Mouse (Mus musculus) MEL (cell line): ENCODE measurements at regions not wholly inside any gene's neighbourhood (a gene's known extent, or its start where the extent isn't known, plus 50 kb on each side); places are given as distances from the start of the nearest gene placed in this dataset.

Experiments used
- DNase-seq: peaks from one replicate; pipeline ENCODE4 v3.0.0; 2011; ENCODE audit warnings: low read depth, low spot score
- H3K27ac ChIP-seq: 2 replicates; pipeline ENCODE4 v1.5.1; 2012; ENCODE audit warnings: low read depth, mild to moderate bottlenecking, control low read depth, low read length, moderate library complexity; ENCODE audit not compliant: control insufficient read depth
- H3K27me3 ChIP-seq, 2 experiments: fragments of 150-350 bp in 1 of 2; sonication (generic) in 1 of 2; 2 replicates each; pipeline ENCODE4 v1.6.1; 2012; ENCODE audit warnings: low read length in 2 of 2, mild to moderate bottlenecking in 2 of 2, improper control_type of control experiment in 1 of 2, moderate library complexity in 1 of 2; ENCODE audit not compliant: insufficient read depth in 2 of 2, control insufficient read depth in 1 of 2
- H3K36me3 ChIP-seq, 2 experiments: 2 replicates each; pipeline ENCODE4 v1.6.1; 2012 to 2014; ENCODE audit warnings: low read length in 2 of 2, improper control_type of control experiment in 1 of 2, inconsistent platforms in 1 of 2, mild to moderate bottlenecking in 1 of 2; ENCODE audit not compliant: insufficient read depth in 2 of 2, control insufficient read depth in 1 of 2
- H3K4me1 ChIP-seq, 2 experiments: fragments of 150-350 bp in 1 of 2; sonication (generic) in 1 of 2; 2 replicates each; pipeline ENCODE4 v1.6.1; 2012; ENCODE audit warnings: low read length in 2 of 2, improper control_type of control experiment in 1 of 2, mild to moderate bottlenecking in 1 of 2; ENCODE audit not compliant: insufficient read depth in 2 of 2, control insufficient read depth in 1 of 2
- H3K4me3 ChIP-seq, 2 experiments: fragments of 150-350 bp in 1 of 2; sonication (generic) in 1 of 2; 2 replicates each; pipeline ENCODE4 v1.5.1; 2012; ENCODE audit warnings: low read depth in 2 of 2, low read length in 2 of 2, mild to moderate bottlenecking in 2 of 2, moderate library complexity in 2 of 2, control low read depth in 1 of 2, improper control_type of control experiment in 1 of 2; ENCODE audit not compliant: control insufficient read depth in 1 of 2, insufficient read depth in 1 of 2
- H3K79me2 ChIP-seq: 2 replicates; pipeline ENCODE4 v1.6.1; 2012; ENCODE audit warnings: mild to moderate bottlenecking, low read length, moderate library complexity; ENCODE audit not compliant: control insufficient read depth, poor library complexity, insufficient read depth
- H3K9ac ChIP-seq: 2 replicates; pipeline ENCODE4 v1.6.1; 2012; ENCODE audit warnings: low read depth, mild to moderate bottlenecking, control low read depth, low read length, moderate library complexity; ENCODE audit not compliant: control insufficient read depth, poor library complexity, severe bottlenecking
- H3K9me3 ChIP-seq: fragments of 150-350 bp; sonication (generic); replicated peaks from 2 replicates; pipeline ENCODE4 v1.6.1; 2012; ENCODE audit warnings: mild to moderate bottlenecking, low read length, improper control_type of control experiment, moderate library complexity; ENCODE audit not compliant: insufficient read depth
- BHLHE40 ChIP-seq: IDR thresholded peaks from 2 replicates; pipeline ENCODE4 v1.6.1; 2012; ENCODE audit warnings: low read depth, mild to moderate bottlenecking, inconsistent platforms, low read length, improper control_type of control experiment, borderline replicate concordance
- CHD1 ChIP-seq: IDR thresholded peaks from 2 replicates; pipeline ENCODE4 v1.6.1; 2012; ENCODE audit warnings: low read depth, mild to moderate bottlenecking, inconsistent platforms, low read length, improper control_type of control experiment
- E2F4 ChIP-seq: IDR thresholded peaks from 2 replicates; pipeline ENCODE4 v1.6.1; 2011; ENCODE audit warnings: low read depth, low read length, improper control_type of control experiment, borderline replicate concordance
- ELF1 ChIP-seq: IDR thresholded peaks from 2 replicates; pipeline ENCODE4 v1.6.1; 2014; ENCODE audit warnings: low read depth, mild to moderate bottlenecking, inconsistent platforms, low read length, improper control_type of control experiment, moderate library complexity
- EP300 ChIP-seq, 2 experiments: IDR thresholded peaks; 2 replicates each; pipeline ENCODE4 v1.6.1; 2011; ENCODE audit warnings: improper control_type of control experiment in 2 of 2, low read length in 2 of 2, low read depth in 1 of 2, mild to moderate bottlenecking in 1 of 2
- ETS1 ChIP-seq: IDR thresholded peaks from 2 replicates; pipeline ENCODE4 v1.6.1; 2012; ENCODE audit warnings: low read depth, mild to moderate bottlenecking, inconsistent platforms, low read length, improper control_type of control experiment, moderate library complexity
- GABPA ChIP-seq: IDR thresholded peaks from 2 replicates; pipeline ENCODE4 v1.6.1; 2012; ENCODE audit warnings: low read depth, mild to moderate bottlenecking, inconsistent platforms, low read length, improper control_type of control experiment, moderate library complexity
- GATA1 ChIP-seq: IDR thresholded peaks from 2 replicates; pipeline ENCODE4 v1.6.1; 2011; ENCODE audit warnings: low read depth, low read length, improper control_type of control experiment
- KAT2A ChIP-seq: conservative IDR thresholded peaks from 2 replicates; pipeline ENCODE4 v1.6.1; 2012; ENCODE audit warnings: low read depth, low read length, improper control_type of control experiment, inconsistent platforms
- MAFK ChIP-seq: IDR thresholded peaks from 2 replicates; pipeline ENCODE4 v1.6.1; 2011; ENCODE audit warnings: low read depth, mild to moderate bottlenecking, low read length, improper control_type of control experiment, borderline replicate concordance
- MAX ChIP-seq: IDR thresholded peaks from 2 replicates; pipeline ENCODE4 v1.6.1; 2011; ENCODE audit warnings: low read length, improper control_type of control experiment
- MAZ ChIP-seq: IDR thresholded peaks from 2 replicates; pipeline ENCODE4 v1.6.1; 2012; ENCODE audit warnings: low read depth, mild to moderate bottlenecking, inconsistent platforms, low read length, improper control_type of control experiment
- MXI1 ChIP-seq: IDR thresholded peaks from 2 replicates; pipeline ENCODE4 v1.6.1; 2011; ENCODE audit warnings: mild to moderate bottlenecking, low read depth, low read length, improper control_type of control experiment
- MYB ChIP-seq: IDR thresholded peaks from 2 replicates; pipeline ENCODE4 v1.6.1; 2011; ENCODE audit warnings: mild to moderate bottlenecking, low read depth, low read length, improper control_type of control experiment
- NELFE ChIP-seq: IDR thresholded peaks from 2 replicates; pipeline ENCODE4 v1.6.1; 2011; ENCODE audit warnings: low read depth, low read length, improper control_type of control experiment
- NRF1 ChIP-seq: IDR thresholded peaks from 2 replicates; pipeline ENCODE4 v1.6.1; 2014; ENCODE audit warnings: low read depth, mild to moderate bottlenecking, inconsistent platforms, low read length, improper control_type of control experiment, moderate library complexity; ENCODE audit not compliant: poor library complexity, insufficient read depth, severe bottlenecking
- POLR2A ChIP-seq, 2 experiments: IDR thresholded peaks; 2 replicates each; pipeline ENCODE4 v1.6.1; 2011 to 2012; ENCODE audit warnings: low read length in 2 of 2, mild to moderate bottlenecking in 2 of 2, control low read depth in 1 of 2, improper control_type of control experiment in 1 of 2, low read depth in 1 of 2, moderate library complexity in 1 of 2; ENCODE audit not compliant: control insufficient read depth in 1 of 2, insufficient read depth in 1 of 2, poor library complexity in 1 of 2
- POLR2AphosphoS2 ChIP-seq: IDR thresholded peaks from 2 replicates; pipeline ENCODE4 v1.6.1; 2011; ENCODE audit warnings: low read length, improper control_type of control experiment
- SMC3 ChIP-seq: IDR thresholded peaks from 2 replicates; pipeline ENCODE4 v1.6.1; 2011; ENCODE audit warnings: low read depth, low read length, improper control_type of control experiment
- TBP ChIP-seq: IDR thresholded peaks from 2 replicates; pipeline ENCODE4 v1.8.0; 2011; ENCODE audit warnings: low read depth, low read length, improper control_type of control experiment
- USF1 ChIP-seq: IDR thresholded peaks from 2 replicates; pipeline ENCODE4 v1.6.1; 2014; ENCODE audit warnings: low read depth, mild to moderate bottlenecking, inconsistent platforms, low read length, improper control_type of control experiment, moderate library complexity
- ZC3H11A ChIP-seq: IDR thresholded peaks from 2 replicates; pipeline ENCODE4 v1.6.1; 2012; ENCODE audit warnings: low read depth, mild to moderate bottlenecking, inconsistent platforms, low read length, improper control_type of control experiment
- ZKSCAN1 ChIP-seq: IDR thresholded peaks from 2 replicates; pipeline ENCODE4 v1.6.1; 2012; ENCODE audit warnings: low read depth, mild to moderate bottlenecking, inconsistent platforms, low read length, improper control_type of control experiment, moderate library complexity
- ZNF384 ChIP-seq: IDR thresholded peaks from 2 replicates; pipeline ENCODE4 v1.6.1; 2012; ENCODE audit warnings: low read depth, mild to moderate bottlenecking, inconsistent platforms, low read length, improper control_type of control experiment

- H3K27ac ChIP-seq: no peak overlapping the region
- no peaks in the 10 kb centered on the region for H3K27me3 ChIP-seq
- DNase-seq: no peak
- no peak overlapping the region for H3K9ac ChIP-seq
- H3K4me3 ChIP-seq: no peak overlapping the region
- TF ChIP-seq NRF1: no peak
- no peak for TF ChIP-seq ZC3H11A
- TF ChIP-seq ETS1: no peak
- no peak for TF ChIP-seq EP300 (IDR thresholded peaks at IDR 0.05; ENCODE audit: low read depth in 1 of 2, low read length in 2 of 2)
- TF ChIP-seq MAX: no peak
- TF ChIP-seq SMC3: no peak
- no peak for TF ChIP-seq MYB
- TF ChIP-seq KAT2A: no peak
- no peak for TF ChIP-seq ZKSCAN1
- no peak for TF ChIP-seq TBP
- no peak for TF ChIP-seq BHLHE40
- no peak for TF ChIP-seq MXI1
- no peak for TF ChIP-seq USF1
- TF ChIP-seq NELFE: no peak
- H3K9me3 ChIP-seq: no peaks in the 10 kb centered on the region
- peaks cover 0 to 21% of the 10 kb centered on the region in 2 experiments; a peak in 2 of 4 replicates for H3K4me1 ChIP-seq
- no peaks in the 10 kb centered on the region for H3K79me2 ChIP-seq
- H3K36me3 ChIP-seq: peaks cover 0 to 4% of the 10 kb centered on the region in 2 experiments; a peak in 1 of 4 replicates
Observed at GRCm38 (mm10) chrX:11905231-11905630, 254.9 kb downstream of the Bcor start.

- TF ChIP-seq POLR2AphosphoS2 (no peak), GABPA (no peak), TBP (no peak), ZKSCAN1 (no peak), NELFE (no peak), ZC3H11A (no peak), CHD1 (no peak), MAZ (no peak), GATA1 (no peak), MXI1 (no peak), ELF1 (no peak), POLR2A (IDR thresholded peaks at IDR 0.05; ENCODE audit: control insufficient read depth in 1 of 2, insufficient read depth in 1 of 2, low read depth in 1 of 2, low read length in 2 of 2, poor library complexity in 1 of 2) (no peak), E2F4 (no peak), MAX (no peak), MAFK (no peak), ZNF384 (no peak)
- H3K4me1 ChIP-seq: peaks cover 0 to 10% of the 10 kb centered on the region in 2 experiments; a peak in 2 of 4 replicates
- no peaks in the 10 kb centered on the region for H3K27me3 ChIP-seq
- H3K4me3 ChIP-seq: no peak overlapping the region
- no peak overlapping the region for H3K9ac ChIP-seq
- no peaks in the 10 kb centered on the region for H3K9me3 ChIP-seq
- H3K27ac ChIP-seq: no peak overlapping the region
- DNase-seq: no peak
- H3K79me2 ChIP-seq: no peaks in the 10 kb centered on the region
- H3K36me3 ChIP-seq: no peaks in the 10 kb centered on the region
Observed at GRCm38 (mm10) chrX:11907167-11907566, 253.0 kb downstream of the Bcor start.
